Mouse (Mus musculus): ENCODE measurements at regions not wholly inside any gene's neighbourhood (a gene's known extent, or its start where the extent isn't known, plus 50 kb on each side); places are given as distances from the start of the nearest gene placed in this dataset.

- WGBS, result 72% methylated on average over 3 of the region's 3 CpGs
- TF ChIP-seq POLR2A (IDR thresholded peaks at IDR 0.05; ENCODE audit: extremely low read depth, insufficient read depth, low read length) (no peak), CTCF (IDR thresholded peaks at IDR 0.05; ENCODE audit: low read depth, low read length) (no peak)
- Histone ChIP-seq H3K27me3 (ENCODE audit: control insufficient read depth, insufficient read depth, low read length) (no peaks in the 10 kb centered on the region), H3K4me3 (ENCODE audit: insufficient read depth, low read depth, low read length) (no peak overlapping the region), H3K9ac (ENCODE audit: low read depth, low read length) (no peak overlapping the region), H3K36me3 (ENCODE audit: control insufficient read depth, insufficient read depth, low read length) (no peaks in the 10 kb centered on the region), H3K79me2 (ENCODE audit: control insufficient read depth, insufficient read depth, low read length) (no peaks in the 10 kb centered on the region), H3K4me1 (ENCODE audit: control insufficient read depth, insufficient read depth, low read length) (no peaks in the 10 kb centered on the region), H3K27ac (replicated peaks; ENCODE audit: insufficient read depth, low read depth, low read length) (no peak overlapping the region)
- no peak for DNase-seq (ENCODE audit: extremely low read depth, low read depth, low spot score)
Measured at GRCm38 (mm10) chr16:55447581-55447980, 149.8 kb upstream of the Zpld1 start.

- Histone ChIP-seq H3K79me2 (ENCODE audit: control insufficient read depth, insufficient read depth, low read length) (no peaks in the 10 kb centered on the region), H3K27ac (replicated peaks; ENCODE audit: insufficient read depth, low read depth, low read length) (no peak overlapping the region), H3K36me3 (ENCODE audit: control insufficient read depth, insufficient read depth, low read length) (no peaks in the 10 kb centered on the region), H3K9ac (ENCODE audit: low read depth, low read length) (no peak overlapping the region), H3K27me3 (ENCODE audit: control insufficient read depth, insufficient read depth, low read length) (no peaks in the 10 kb centered on the region), H3K4me3 (ENCODE audit: insufficient read depth, low read depth, low read length) (no peak overlapping the region), H3K4me1 (ENCODE audit: control insufficient read depth, insufficient read depth, low read length) (no peaks in the 10 kb centered on the region)
- TF ChIP-seq POLR2A (IDR thresholded peaks at IDR 0.05; ENCODE audit: extremely low read depth, insufficient read depth, low read length) (no peak), CTCF (IDR thresholded peaks at IDR 0.05; ENCODE audit: low read depth, low read length) (no peak)
- 75% methylated on average over 5 of the region's 5 CpGs for WGBS
- DNase-seq (ENCODE audit: extremely low read depth, low read depth, low spot score), result no peak
Measured at GRCm38 (mm10) chr16:55442821-55443581, 145.2 kb upstream of the Zpld1 start.

GRCm38 (mm10) chr16:55435139-55435968 lies 137.6 kb upstream of the Zpld1 start:
- 58% methylated on average over 4 of the region's 4 CpGs for WGBS

GRCm38 (mm10) chr16:55421569-55422342 lies 124.0 kb upstream of the Zpld1 start:
- 54% methylated on average over 7 of the region's 7 CpGs for WGBS
- no peak for DNase-seq (ENCODE audit: extremely low read depth, low read depth, low spot score)
- H3K79me2 ChIP-seq (ENCODE audit: control insufficient read depth, insufficient read depth, low read length), result no peaks in the 10 kb centered on the region
- no peaks in the 10 kb centered on the region for H3K36me3 ChIP-seq (ENCODE audit: control insufficient read depth, insufficient read depth, low read length)
- no peak overlapping the region for H3K4me3 ChIP-seq (ENCODE audit: insufficient read depth, low read depth, low read length)
- no peak overlapping the region for H3K9ac ChIP-seq (ENCODE audit: low read depth, low read length)
- H3K27me3 ChIP-seq (ENCODE audit: control insufficient read depth, insufficient read depth, low read length), result no peaks in the 10 kb centered on the region
- no peak overlapping the region for H3K27ac ChIP-seq (replicated peaks; ENCODE audit: insufficient read depth, low read depth, low read length)
- TF ChIP-seq CTCF (IDR thresholded peaks at IDR 0.05; ENCODE audit: low read depth, low read length) (no peak), POLR2A (IDR thresholded peaks at IDR 0.05; ENCODE audit: extremely low read depth, insufficient read depth, low read length) (no peak)
- H3K4me1 ChIP-seq (ENCODE audit: control insufficient read depth, insufficient read depth, low read length), result no peaks in the 10 kb centered on the region

More at GRCm38 (mm10) chr16:55435139-55435968, 137.6 kb upstream of the Zpld1 start:
- no peak overlapping the region for H3K9ac ChIP-seq (ENCODE audit: low read depth, low read length)
- H3K27me3 ChIP-seq (ENCODE audit: control insufficient read depth, insufficient read depth, low read length), result no peaks in the 10 kb centered on the region; the same call in 1 of the 2 replicates
- no peaks in the 10 kb centered on the region for H3K79me2 ChIP-seq (ENCODE audit: control insufficient read depth, insufficient read depth, low read length)
- TF ChIP-seq POLR2A (IDR thresholded peaks at IDR 0.05; ENCODE audit: extremely low read depth, insufficient read depth, low read length) (no peak), CTCF (IDR thresholded peaks at IDR 0.05; ENCODE audit: low read depth, low read length) (no peak)
- no peaks in the 10 kb centered on the region for H3K36me3 ChIP-seq (ENCODE audit: control insufficient read depth, insufficient read depth, low read length)
- no peak overlapping the region for H3K4me3 ChIP-seq (ENCODE audit: insufficient read depth, low read depth, low read length)
- no peak for DNase-seq (ENCODE audit: extremely low read depth, low read depth, low spot score)
- H3K27ac ChIP-seq (replicated peaks; ENCODE audit: insufficient read depth, low read depth, low read length), result no peak overlapping the region
- no peaks in the 10 kb centered on the region for H3K4me1 ChIP-seq (ENCODE audit: control insufficient read depth, insufficient read depth, low read length)

- no peaks in the 10 kb centered on the region for H3K4me1 ChIP-seq (ENCODE audit: control insufficient read depth, insufficient read depth, low read length)
- no peaks in the 10 kb centered on the region for H3K36me3 ChIP-seq (ENCODE audit: control insufficient read depth, insufficient read depth, low read length)
- DNase-seq (ENCODE audit: extremely low read depth, low read depth, low spot score), result no peak
- no peak overlapping the region for H3K9ac ChIP-seq (ENCODE audit: low read depth, low read length)
- no peaks in the 10 kb centered on the region for H3K27me3 ChIP-seq (ENCODE audit: control insufficient read depth, insufficient read depth, low read length)
- no peak overlapping the region for H3K4me3 ChIP-seq (ENCODE audit: insufficient read depth, low read depth, low read length)
- H3K79me2 ChIP-seq (ENCODE audit: control insufficient read depth, insufficient read depth, low read length), result no peaks in the 10 kb centered on the region
- no peak overlapping the region for H3K27ac ChIP-seq (replicated peaks; ENCODE audit: insufficient read depth, low read depth, low read length)
- 80% methylated on average over 4 of the region's 4 CpGs for WGBS
- TF ChIP-seq POLR2A (IDR thresholded peaks at IDR 0.05; ENCODE audit: extremely low read depth, insufficient read depth, low read length) (no peak), CTCF (IDR thresholded peaks at IDR 0.05; ENCODE audit: low read depth, low read length) (no peak)
Measured at GRCm38 (mm10) chr16:55420876-55421568, 123.2 kb upstream of the Zpld1 start.
